Mouse (Mus musculus) C2C12 (cell line): ENCODE measurements around the gene Gse1. TPM values are rescaled to one million over a fixed set of nuclear protein-coding genes. Genes with fewer than 3 reads are reported as not detected.

Source experiments
- H3K27me3 ChIP-seq: one replicate; pipeline ENCODE4 v1.6.1; 2011; ENCODE audit not compliant: control insufficient read depth, insufficient read depth, insufficient read length
- H3K36me3 ChIP-seq: one replicate; pipeline ENCODE4 v1.6.1; 2011; ENCODE audit not compliant: control insufficient read depth, insufficient read depth
- H3K4me3 ChIP-seq: one replicate; pipeline ENCODE4 v1.5.1; 2011; ENCODE audit warnings: mild to moderate bottlenecking, control low read depth; ENCODE audit not compliant: poor library complexity, insufficient read depth, severe bottlenecking
- H3K79me2 ChIP-seq: one replicate; pipeline ENCODE4 v1.6.1; 2011; ENCODE audit not compliant: control insufficient read depth, insufficient read depth
- H3K79me3 ChIP-seq: one replicate; pipeline ENCODE4 v1.6.1; 2011; ENCODE audit warnings: low read depth, control low read depth
- H3ac ChIP-seq: one replicate; pipeline ENCODE3; 2011; ENCODE audit warnings: low read depth; ENCODE audit not compliant: control insufficient read depth, insufficient read length
- CEBPB ChIP-seq: IDR thresholded peaks from one replicate; pipeline ENCODE4 v1.6.1; 2011; ENCODE audit warnings: low read depth, mild to moderate bottlenecking, control low read depth, moderate library complexity
- CTCF ChIP-seq: IDR thresholded peaks from one replicate; pipeline ENCODE4 v1.5.1; 2011; ENCODE audit not compliant: control insufficient read depth, insufficient read depth, insufficient read length
- FOSL1 ChIP-seq: IDR thresholded peaks from one replicate; pipeline ENCODE4 v1.8.0; 2011; ENCODE audit warnings: mild to moderate bottlenecking, low read length; ENCODE audit not compliant: poor library complexity, insufficient read depth, severe bottlenecking
- MAX ChIP-seq: IDR thresholded peaks from one replicate; pipeline ENCODE4 v1.6.1; 2011; ENCODE audit warnings: mild to moderate bottlenecking, control low read depth
- MYOD1 ChIP-seq: IDR thresholded peaks from one replicate; pipeline ENCODE4 v1.6.1; 2011; ENCODE audit warnings: low read depth; ENCODE audit not compliant: control insufficient read depth, insufficient read length
- MYOG ChIP-seq: IDR thresholded peaks from one replicate; pipeline ENCODE4 v1.6.1; 2011; ENCODE audit not compliant: control insufficient read depth, insufficient read length; ENCODE audit errors: extremely low read depth
- USF1 ChIP-seq: IDR thresholded peaks from one replicate; pipeline ENCODE4 v1.6.1; 2011; ENCODE audit warnings: low read depth, mild to moderate bottlenecking, control low read depth, moderate library complexity
- polyA plus RNA-seq: library from polyadenylated mRNA; unstranded; fragments of >200 nt; fragmentation: generic; extraction: Trizol; gene quantifications from one replicate; pipeline ENCODE4 v1.2.1, GENCODE M21; 2012; ENCODE audit warnings: missing spikeins

Gene Gse1
- polyA plus RNA-seq, 1 experiment, result 15.6 TPM

- Histone ChIP-seq H3ac (no peak overlapping the region), H3K4me3 (no peak overlapping the region), H3K79me3 (no peaks in the 10 kb centered on the region), H3K27me3 (no peaks in the 10 kb centered on the region), H3K79me2 (no peaks in the 10 kb centered on the region), H3K36me3 (no peaks in the 10 kb centered on the region)
- no peak for TF ChIP-seq FOSL1
These were observed 248.7 kb downstream of the Gse1 start for GRCm38 (mm10) chr8:120476711-120477575.

GRCm38 (mm10) chr8:120478754-120479153, 250.5 kb downstream of the Gse1 start:
- H3K4me3 ChIP-seq, result no peak overlapping the region
- TF ChIP-seq MYOD1 (no peak), CEBPB (no peak), MAX (no peak), FOSL1 (no peak), MYOG (no peak), USF1 (no peak), CTCF (no peak)
- H3K27me3 ChIP-seq, result no peaks in the 10 kb centered on the region

GRCm38 (mm10) chr8:120479691-120480090, 251.4 kb downstream of the Gse1 start:
- no peak for TF ChIP-seq CEBPB
- TF ChIP-seq MYOG, result no peak
- no peak for TF ChIP-seq CTCF
- no peak for TF ChIP-seq MYOD1
- no peak for TF ChIP-seq MAX
- TF ChIP-seq USF1, result no peak
- no peak for TF ChIP-seq FOSL1
- no peaks in the 10 kb centered on the region for H3K79me2 ChIP-seq
- no peaks in the 10 kb centered on the region for H3K79me3 ChIP-seq
- H3K36me3 ChIP-seq, result no peaks in the 10 kb centered on the region
- no peak overlapping the region for H3ac ChIP-seq
- no peak overlapping the region for H3K4me3 ChIP-seq
- no peaks in the 10 kb centered on the region for H3K27me3 ChIP-seq

More at GRCm38 (mm10) chr8:120478754-120479153, 250.5 kb downstream of the Gse1 start:
- H3K79me3 ChIP-seq, result no peaks in the 10 kb centered on the region
- H3ac ChIP-seq, result no peak overlapping the region
- H3K79me2 ChIP-seq, result no peaks in the 10 kb centered on the region
- no peaks in the 10 kb centered on the region for H3K36me3 ChIP-seq

GRCm38 (mm10) chr8:120482015-120482689, 253.9 kb downstream of the Gse1 start:
- Histone ChIP-seq H3ac (no peak overlapping the region), H3K27me3 (no peaks in the 10 kb centered on the region), H3K79me2 (no peaks in the 10 kb centered on the region), H3K4me3 (no peak overlapping the region), H3K79me3 (no peaks in the 10 kb centered on the region), H3K36me3 (no peaks in the 10 kb centered on the region)
- TF ChIP-seq MYOG (no peak), CEBPB (no peak), MAX (no peak), USF1 (no peak), CTCF (no peak), MYOD1 (no peak), FOSL1 (no peak)

GRCm38 (mm10) chr8:120484460-120484859, 256.2 kb downstream of the Gse1 start:
- no peaks in the 10 kb centered on the region for H3K79me3 ChIP-seq
- no peaks in the 10 kb centered on the region for H3K36me3 ChIP-seq
- no peak for TF ChIP-seq CEBPB
- no peak for TF ChIP-seq CTCF
- TF ChIP-seq MAX, result no peak
- TF ChIP-seq FOSL1, result no peak
- TF ChIP-seq USF1, result no peak
- TF ChIP-seq MYOG, result no peak
- no peak for TF ChIP-seq MYOD1
- no peak overlapping the region for H3K4me3 ChIP-seq
- no peaks in the 10 kb centered on the region for H3K27me3 ChIP-seq
- H3ac ChIP-seq, result no peak overlapping the region
- peaks cover 4% of the 10 kb centered on the region for H3K79me2 ChIP-seq
